Mouse (Mus musculus): ENCODE results near the gene Selenof.

Gene Selenof

DNA sequence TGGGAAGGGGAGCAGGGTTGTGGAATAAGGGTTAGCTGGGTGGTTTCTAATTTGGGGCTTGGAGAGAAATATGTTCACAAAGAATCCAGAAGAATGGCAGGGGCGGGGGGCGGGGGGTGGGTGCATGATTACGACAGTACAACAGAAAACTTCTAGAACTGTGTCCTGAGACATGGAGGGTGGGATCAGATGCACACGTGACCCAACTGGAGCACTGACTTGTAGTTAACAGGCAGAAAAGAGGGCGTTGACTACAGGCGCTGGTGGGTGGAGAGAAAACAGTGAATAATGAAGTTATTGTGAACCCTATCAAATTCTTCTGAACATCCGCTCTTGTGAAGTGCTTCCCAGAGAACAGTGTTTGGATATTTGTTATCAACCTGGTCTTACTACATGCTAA, 6.2 kb upstream of the Selenof start:
- DNase-seq (ENCODE audit: low spot score), result peak; percentile 15

DNA sequence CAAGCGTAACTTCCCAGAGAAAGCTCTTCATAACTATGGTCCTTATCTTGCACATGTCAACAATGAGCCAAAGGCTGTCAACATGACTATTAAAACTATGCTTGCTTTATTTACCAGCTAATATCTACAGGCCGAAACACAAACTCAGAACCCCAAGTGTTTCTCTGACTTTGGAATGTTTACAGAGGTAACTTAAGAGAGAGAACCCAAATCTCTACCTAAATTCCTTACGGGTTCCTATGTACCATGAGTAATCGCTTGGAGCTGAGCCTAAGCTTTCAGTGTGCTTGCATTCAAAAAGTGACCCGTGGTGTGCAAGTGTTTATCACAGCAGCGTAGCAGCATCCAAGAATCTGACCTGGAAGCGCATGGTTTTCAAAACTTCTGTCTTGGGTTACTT, 4.9 kb upstream of the Selenof start:
- no peak for DNase-seq (ENCODE audit: low spot score)

DNA sequence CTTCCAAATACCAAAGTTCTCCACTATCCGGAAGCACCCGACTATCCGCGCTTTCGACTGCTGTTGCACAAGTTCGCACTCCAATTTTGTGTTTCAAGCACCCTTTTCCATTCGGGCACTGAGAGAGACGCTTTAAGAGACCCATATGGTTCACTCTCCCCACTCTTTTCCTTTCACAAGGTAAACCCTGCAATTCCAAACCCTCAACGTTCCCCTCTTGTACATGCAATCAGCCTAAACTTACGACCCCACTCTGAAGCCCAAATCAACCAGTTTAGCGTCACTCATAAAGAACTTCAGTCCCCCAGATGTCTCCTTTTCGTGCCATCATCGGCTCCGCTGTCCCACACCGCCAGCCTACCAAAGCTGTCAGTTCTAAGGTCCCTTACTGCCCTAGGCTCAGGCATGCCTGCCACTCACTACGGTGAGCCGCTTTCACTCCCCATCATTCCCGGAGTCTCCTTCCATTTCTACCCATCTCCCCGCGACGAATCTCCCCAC, 1.2 kb upstream of the Selenof start:
- peak; percentile 34 for DNase-seq (ENCODE audit: low spot score)

DNA sequence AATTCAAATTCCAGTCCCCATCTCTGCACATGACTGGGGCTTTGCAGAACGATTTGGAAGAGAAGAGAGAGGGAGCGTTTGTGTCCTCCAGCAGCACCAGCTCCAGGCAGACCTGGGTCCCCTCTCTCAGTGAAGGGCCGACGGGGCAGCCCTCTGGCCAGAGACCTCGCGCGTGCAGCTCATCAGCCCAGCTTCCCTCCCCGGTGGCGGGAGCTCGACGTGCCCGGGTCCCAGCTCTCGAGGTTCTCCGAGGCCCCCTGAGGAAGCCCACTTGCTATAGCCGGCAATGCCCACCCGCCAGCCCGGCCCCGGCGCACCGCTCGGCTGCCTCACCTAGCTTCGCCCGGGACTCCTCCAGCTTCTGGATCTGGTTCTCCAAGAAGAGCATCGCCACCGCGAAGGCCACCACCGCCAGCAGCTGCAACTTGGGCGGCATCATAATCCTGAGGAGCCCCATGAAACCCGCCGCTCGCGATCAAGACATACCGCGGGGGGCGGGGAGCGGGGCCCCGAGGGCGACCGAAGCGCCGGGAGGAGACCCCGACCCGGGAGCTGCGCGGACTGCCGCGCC, 618 bp upstream of the Selenof start:
- DNase-seq (ENCODE audit: low spot score), result no peak

DNA sequence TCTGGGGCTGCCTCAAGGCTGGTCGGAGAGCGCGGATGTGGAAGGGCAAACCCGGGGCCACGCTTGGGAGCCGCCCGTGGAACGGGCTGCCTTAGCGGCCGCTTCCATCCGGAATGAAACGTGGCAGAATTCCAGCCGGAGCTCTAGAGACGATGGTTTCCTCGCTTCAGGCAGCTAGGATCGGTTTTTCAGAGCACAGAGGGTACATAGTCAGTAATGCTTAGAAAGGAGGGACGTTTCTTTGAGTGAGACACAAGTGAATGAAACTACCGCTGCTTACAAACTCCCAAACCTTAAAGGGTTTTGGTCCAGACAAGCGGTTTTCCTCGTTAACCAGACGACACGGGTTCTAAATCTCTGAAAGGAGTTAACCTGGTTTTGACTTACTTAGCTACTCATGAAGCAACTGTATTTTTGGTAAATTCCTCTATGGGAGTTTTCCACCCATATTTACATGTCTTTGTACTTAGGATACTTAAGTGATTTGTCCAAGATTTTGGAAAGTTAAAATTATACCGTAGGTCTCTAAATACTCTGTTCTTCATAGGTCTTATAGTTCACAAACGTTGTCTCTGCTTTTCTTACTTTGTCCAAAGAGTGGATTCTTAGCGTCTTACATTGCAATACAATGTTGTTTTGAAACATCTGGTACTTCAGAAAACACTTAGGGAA, 848 bp downstream of the Selenof start:
- no peak for DNase-seq (ENCODE audit: low spot score)

DNA sequence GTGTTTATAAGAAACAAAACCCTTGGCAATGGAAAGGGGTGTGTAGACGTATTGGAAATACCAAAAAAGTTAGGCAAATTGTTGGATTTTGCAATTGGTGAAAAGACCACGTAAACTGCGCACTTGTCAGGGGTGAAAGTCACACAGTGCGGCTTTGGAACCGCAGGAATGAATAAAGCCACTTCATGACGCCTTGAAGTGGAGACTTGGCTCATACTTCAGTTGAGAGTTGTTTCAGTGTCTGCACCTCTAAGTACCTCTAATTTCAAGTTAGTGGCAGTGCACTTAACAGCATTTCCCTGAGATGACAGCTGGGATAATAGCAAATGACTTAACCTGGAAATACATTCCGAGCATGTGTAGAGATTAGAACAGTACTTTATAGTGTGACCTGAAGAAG, 4.2 kb downstream of the Selenof start:
- no peak for DNase-seq (ENCODE audit: low spot score)

DNA sequence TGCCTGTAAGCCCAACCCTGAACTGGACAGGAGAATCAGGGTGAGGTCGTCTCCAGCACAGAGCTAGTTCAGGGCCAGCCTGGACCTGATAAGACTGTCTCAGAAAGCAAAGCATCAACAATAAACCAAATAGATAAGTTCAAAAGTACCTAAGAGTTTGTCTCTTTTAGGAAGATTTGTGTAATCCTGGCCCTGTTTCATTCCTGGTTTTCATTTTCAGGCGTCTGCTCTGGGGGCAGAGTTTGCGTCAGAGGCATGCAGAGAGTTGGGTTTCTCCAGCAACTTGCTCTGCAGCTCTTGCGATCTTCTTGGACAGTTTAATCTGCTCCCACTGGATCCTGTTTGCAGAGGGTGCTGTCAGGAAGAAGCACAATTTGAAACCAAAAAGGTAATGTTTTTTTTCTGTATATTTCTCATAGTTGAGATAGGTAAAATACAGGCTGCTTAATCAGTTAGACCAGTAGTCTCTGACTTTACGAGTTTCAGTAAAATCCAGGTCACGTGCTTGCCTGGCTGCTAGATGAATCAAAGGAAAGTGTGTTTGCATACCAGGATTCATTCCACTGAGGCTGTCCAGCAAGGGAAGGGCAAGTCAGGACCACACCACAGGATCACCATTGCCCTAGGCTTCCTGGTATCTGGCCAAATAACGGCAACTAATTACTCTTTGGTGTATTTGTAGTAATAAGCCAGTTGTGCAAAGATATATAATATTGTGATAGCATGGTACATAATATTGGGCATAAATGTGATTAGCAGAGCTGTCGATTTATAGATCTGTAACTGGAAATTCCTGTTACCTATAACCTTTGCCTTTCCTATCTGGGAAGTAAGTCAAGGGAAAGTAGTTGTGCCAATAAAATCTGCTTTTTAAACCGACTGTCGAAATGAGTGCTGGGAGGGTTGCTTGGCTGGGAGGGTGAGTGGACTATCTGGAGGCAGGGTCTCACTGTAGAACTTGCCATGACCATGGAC, 7.5 kb downstream of the Selenof start:
- no peak for DNase-seq (ENCODE audit: low spot score)

DNA sequence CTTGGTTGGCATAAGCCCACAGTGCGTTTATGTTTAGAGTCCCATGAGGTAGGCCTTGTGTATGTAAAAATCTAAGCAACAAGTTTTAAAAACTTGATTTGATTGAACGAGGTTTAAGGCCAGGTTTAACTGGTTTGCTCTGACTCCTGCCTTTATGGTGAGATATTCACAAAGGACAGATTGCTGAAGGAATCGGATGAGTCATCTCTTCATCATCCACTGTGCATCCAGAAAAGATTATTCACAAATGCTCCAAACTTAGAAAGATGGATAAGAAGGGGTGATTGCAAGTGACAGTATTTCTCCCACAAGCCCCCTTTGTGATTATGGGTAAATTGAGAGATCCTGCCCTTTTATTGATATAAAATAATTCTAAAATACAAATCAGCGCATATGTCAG, 8.8 kb downstream of the Selenof start:
- no peak for DNase-seq (ENCODE audit: low spot score)

DNA sequence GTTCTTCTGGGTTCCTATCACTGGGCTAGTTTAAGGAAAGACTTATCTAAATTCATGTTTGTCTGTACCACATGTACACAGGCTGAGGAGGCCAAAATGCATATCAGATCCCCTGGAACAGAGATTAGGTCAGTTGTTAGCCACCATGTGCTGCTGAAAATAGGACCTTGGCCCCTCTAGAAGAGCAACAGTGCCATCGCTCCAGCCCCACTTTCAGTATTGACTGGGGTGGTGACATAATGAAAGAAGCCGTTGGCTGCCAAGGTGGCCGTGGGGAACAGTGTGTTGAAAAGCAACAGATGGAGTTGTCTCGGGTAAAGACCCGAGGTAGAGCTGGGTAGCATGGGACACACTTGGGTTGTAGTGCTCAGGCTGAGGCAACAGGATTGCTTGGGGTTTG, 9.7 kb downstream of the Selenof start:
- DNase-seq (ENCODE audit: low spot score), result no peak

DNA sequence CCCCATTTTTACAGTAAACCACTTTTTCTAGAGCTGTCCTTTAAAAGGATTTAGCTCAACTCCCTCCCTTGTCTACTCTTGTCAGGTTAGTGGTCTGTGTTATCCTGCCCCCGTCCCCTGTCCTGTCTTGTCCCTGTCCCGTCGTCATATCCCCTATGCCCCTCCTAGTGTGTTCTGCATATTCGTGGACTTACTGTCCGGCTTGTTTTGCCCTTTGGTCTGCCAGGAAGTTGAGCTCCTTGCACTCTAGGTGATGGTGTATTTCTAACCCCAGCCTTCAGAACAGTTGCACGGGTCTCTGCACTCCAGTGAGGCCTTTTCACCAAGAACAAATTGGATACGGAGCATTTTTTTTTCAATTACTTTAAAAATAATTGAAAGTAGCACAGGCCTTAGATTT, 10.2 kb downstream of the Selenof start:
- DNase-seq (ENCODE audit: low spot score), result no peak

DNA sequence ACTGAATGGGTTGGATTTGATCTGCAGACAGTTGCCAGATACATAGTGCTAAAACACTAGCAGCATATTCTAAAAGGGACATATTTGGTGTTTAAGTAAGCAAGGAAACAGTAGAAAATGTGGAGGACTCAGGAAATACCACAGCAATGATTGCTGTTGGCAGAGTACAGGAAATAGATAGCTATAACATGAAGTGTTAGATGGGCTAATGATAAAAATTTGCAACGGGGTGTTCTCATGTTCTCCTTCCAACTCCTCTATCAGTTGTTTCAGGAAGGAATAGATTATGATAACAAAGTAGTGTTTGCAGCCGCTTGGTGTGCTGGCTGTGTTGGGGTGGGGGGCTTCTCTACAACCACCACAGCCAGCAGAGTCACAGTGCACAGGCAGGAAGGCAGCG, 11.7 kb downstream of the Selenof start:
- no peak for DNase-seq (ENCODE audit: low spot score)

DNA sequence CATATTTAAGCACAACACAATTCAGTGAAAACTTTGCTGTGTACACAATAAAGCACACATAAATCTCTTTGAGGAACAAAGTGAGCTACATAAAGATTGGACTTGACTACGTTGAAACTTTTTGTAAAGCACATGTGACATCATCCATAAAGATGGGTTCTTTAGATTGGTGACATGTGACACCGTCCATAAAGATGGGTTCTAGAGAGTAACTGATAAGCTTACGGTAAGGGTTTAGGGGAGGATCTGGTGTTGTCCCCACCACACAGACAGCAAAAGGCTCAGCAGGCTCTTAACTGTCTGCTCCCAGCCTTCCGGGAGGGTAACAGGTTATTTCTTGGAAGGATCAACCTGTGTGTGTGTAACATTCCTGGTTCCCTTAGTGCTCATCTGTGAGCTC, 12.2 kb downstream of the Selenof start:
- no peak for DNase-seq (ENCODE audit: low spot score)

DNA sequence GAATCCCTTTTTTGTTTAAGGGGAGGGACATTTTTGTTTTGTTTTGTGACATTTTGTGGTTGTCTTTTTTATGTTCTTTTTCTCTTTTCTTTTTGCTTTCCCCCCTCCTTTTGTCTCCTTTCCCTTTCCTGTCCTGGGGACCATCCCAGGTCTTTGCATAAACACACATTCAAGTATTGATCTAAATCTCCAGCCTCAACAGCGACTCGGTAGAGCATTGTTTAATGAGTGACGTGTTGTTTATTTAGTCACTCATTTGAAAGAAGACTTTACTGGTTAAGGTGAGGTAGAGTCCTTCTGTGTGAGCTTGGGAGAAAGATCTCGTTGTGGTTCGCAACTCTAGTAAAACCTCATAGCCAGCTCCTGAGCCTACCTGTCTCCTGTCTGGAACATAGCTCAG, 13.7 kb downstream of the Selenof start:
- DNase-seq (ENCODE audit: low spot score), result no peak

DNA sequence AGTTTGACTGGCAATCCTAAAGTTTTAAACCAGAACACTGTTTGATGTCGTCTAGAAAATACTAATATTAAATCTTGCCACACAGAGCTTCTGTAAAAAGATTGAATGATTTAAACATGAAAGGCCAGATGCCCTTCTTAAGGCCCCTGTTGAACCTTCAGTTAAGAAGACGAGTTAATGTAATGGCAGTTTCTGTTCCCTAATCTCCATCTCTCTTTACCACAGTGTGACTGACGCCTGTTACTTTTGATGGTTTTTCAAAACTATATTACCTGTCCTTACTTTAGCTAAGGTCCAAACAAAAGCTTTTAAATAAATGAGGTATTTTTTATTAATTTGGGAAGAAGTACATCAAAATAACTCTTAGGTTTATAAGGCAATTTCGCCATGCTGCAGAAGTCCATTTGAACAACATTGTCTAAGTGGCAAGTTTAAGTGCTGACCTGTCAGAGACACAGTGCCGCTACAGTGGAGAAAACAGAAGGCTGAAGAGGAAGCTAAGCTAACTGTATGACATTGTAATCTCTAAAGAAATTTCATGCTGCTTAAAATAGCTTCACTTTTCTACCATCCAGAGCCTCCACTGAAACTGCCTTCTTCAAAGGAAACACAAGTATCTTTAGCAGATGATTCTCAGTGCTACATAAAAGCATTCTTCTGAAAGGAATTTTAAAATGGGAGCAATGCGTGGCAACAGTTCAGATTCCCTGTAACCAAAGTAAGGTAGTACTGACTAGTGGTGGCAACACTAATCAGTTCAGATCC, 14.9 kb downstream of the Selenof start:
- no peak for DNase-seq (ENCODE audit: low spot score)

DNA sequence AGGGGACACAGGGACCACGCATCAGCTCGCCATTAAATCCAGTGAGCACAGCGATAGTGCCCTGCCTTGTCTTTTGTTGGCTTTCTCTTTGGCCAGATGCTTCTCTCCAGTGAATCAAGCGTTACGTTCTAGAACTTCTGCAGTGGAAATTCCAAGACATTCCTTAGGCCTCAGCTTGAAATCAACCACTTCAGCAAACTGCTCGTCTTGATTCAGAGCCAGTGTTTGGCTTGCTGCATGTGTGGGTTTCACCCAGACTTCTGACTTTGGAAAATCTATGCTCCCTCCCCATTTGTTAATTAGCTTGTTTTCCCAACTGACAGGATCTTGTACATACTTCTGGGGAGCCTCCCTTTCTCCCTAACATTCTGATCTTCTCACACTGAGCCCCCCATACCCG, 16.6 kb downstream of the Selenof start:
- no peak for DNase-seq (ENCODE audit: low spot score)

DNA sequence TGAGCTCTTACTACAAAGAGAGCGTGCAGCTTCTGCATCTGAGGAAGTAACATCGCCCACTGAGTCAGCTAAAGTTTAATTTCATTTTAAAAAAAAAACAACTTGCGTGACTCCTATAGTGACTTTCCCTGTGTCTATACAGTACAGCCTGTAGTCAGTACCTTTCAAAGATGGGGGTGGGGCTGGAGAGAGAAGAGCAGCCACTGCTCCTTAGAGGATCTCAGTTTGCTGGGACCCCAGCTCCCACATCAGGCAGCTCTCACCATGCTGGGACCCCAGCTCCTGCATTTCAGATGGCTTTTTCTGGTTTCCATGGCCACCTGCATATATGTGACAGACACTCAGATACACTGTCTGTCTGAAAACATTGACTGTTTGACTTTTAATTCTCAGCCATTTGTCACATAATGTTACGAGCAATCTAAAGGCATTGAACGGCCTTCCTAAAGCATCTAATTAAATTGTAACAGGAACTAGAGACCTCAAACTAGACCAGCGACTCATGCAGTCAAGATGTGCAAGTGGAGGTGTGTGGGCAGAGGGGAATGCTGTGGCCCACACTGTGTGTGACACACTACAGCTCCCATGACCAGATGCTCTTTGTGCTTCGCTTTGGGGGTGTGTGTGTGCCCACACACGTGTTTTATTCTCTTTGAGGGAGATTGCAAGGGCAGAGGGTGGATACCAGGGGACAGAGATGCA, 19.2 kb downstream of the Selenof start:
- no peak for DNase-seq (ENCODE audit: low spot score)

DNA sequence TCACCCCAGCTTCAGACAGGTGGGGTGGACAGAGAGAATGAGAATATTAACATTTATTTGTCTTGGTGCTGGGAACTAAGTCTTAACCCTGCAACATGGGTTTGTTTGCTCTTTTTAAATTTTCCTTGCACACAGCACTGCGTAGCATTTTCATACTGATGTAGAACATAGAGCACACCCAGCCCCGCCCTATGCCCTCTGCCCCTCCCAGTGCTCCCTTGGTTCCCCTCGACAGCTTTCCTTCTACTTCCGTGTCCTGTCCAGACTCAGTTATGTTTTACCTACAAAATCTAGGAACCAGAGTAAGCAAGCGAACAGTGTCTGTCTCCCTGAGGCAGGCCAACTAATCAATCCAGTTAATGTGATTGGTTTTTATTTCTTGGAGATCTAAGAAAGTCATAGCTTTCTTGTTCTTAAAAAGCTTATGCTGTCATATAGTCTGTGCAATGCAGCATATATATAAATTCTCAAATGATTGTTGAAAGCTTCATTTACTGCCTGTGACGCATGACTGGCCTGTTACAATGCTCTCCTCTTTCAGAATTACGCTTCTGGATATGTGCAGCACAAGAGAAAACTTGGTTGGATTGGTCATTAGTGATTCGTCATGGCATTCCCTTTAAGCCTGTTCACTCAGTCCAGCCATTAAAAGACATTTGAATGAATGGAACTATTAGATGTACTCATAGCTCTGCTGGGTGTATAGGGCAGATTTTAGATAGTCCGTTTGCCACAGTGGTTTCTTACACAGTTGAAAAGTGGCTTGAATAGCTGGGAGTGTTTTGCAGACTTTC, 23.1 kb downstream of the Selenof start:
- DNase-seq (ENCODE audit: low spot score), result no peak

DNA sequence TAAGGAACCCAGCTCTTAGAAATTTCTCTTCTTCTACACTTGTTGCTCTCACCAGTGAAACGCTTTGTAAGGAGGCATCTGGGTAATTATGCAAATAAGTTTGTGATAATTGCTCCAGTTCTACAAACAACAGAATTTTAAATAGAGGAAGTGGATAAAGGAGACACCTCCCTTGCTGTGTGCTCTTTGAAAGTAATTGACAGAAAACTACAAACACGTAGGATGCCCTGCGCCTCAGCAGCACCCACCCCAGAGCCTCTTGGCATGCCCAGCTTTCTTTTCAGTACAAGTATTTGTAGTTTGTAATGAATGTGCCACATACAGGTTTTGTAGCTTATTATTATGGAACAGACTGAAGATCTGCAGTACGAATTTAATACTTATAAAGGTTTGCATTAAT, 27.0 kb downstream of the Selenof start:
- DNase-seq (ENCODE audit: low spot score), result peak; percentile 11

DNA sequence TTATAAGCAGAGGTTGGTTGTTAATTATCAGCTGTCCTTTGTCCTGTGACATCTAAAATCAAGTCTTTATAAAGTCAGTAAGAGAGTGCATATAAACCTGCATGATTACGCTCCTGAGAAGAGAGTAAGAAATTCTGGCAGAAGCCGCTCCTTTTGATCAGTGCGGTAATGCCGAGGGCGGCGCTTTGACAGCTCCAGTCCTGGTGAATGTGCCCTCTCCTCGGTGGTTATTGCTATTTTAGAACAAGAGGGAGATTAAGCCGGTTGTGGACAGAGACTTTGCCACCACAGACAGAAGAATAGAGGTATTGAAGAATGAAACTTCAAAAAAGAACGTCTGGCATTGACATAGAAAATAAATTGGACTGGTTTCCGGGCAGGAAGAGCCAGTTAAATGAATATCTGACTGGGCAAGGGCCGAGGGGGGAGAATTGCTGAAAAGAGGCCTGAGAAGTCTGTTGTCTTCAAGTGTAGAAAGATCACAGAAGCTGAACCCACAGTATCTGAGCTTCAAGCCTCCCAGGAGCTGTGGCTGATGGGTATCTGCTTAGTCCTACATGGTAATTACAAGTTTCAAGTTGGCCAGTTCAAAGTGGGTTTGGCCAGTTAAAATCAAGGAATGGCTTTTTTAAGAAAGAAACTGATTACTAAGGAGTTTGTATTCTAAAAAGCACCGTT, 27.8 kb downstream of the Selenof start:
- no peak for DNase-seq (ENCODE audit: low spot score)

DNA sequence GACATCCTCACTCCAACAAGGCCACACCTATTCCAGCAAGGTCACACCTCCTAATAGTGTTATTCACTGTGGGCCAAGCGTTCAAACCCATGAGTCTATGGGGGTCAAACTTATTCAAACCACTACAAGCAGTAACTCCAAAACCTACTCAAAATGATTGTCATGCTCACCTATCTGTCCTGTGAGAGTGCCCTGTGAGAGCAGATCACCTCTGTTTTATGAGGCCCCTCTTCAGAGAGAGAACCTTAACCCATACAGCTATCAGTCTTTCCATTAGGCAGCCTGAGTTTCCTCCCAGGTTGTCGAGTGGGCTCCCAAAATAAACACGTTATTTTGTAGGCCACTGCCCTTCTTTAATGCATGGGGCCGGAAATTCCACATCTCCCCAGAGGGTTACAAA, 32.3 kb downstream of the Selenof start:
- DNase-seq (ENCODE audit: low spot score), result no peak
